Mouse (Mus musculus) heart, postnatal 0 days (tissue): Measurements from ENCODE around the gene Vmn1r1. TPM values are rescaled to one million over a fixed set of nuclear protein-coding genes. Genes with fewer than 3 reads are reported as not detected.

ENCODE experiments used
- ATAC-seq: fragments of 200-750 bp; cut with Nextera tagmentation; 2 replicates; pipeline ENCODE4 v1.8.0; 2017; ENCODE audit warnings: low read depth, moderate number of reproducible peaks, moderate library complexity; ENCODE audit not compliant: insufficient read depth
- DNase-seq: peaks from one replicate; pipeline ENCODE4 v3.0.0-alpha.2; 2016; ENCODE audit warnings: low spot score
- H3K27ac ChIP-seq: fragments of 300-500 bp; sonication (generic); 2 replicates; pipeline ENCODE4 v1.5.1; 2014; ENCODE audit warnings: low read depth, mild to moderate bottlenecking
- H3K27me3 ChIP-seq: fragments of 300-500 bp; sonication (generic); 2 replicates; pipeline ENCODE4 v1.6.1; 2014; ENCODE audit warnings: low read length, mixed read lengths; ENCODE audit not compliant: control insufficient read depth, insufficient read depth
- H3K36me3 ChIP-seq: fragments of 300-500 bp; sonication (generic); replicated peaks from 2 replicates; pipeline ENCODE4 v1.6.1; 2014; ENCODE audit warnings: low read length, mixed read lengths; ENCODE audit not compliant: control insufficient read depth, insufficient read depth
- H3K4me1 ChIP-seq: fragments of 300-500 bp; sonication (generic); 2 replicates; pipeline ENCODE4 v1.6.1; 2014; ENCODE audit warnings: antibody characterized with exemption; ENCODE audit not compliant: control insufficient read depth, insufficient read depth
- H3K4me2 ChIP-seq: fragments of 300-500 bp; sonication (generic); 2 replicates; pipeline ENCODE4 v1.6.1; 2014; ENCODE audit warnings: low read depth, mild to moderate bottlenecking, low read length, moderate library complexity
- H3K4me3 ChIP-seq: fragments of 300-500 bp; sonication (generic); 2 replicates; pipeline ENCODE4 v1.5.1; 2014; ENCODE audit warnings: low read depth, low read length
- H3K9ac ChIP-seq: fragments of 300-500 bp; sonication (generic); replicated peaks from 2 replicates; pipeline ENCODE4 v1.6.1; 2014; ENCODE audit warnings: low read depth, low read length, mixed read lengths
- H3K9me3 ChIP-seq: fragments of 300-500 bp; sonication (generic); replicated peaks from 2 replicates; pipeline ENCODE4 v1.6.1; 2016; ENCODE audit warnings: low read length; ENCODE audit not compliant: control insufficient read depth
- CTCF ChIP-seq: IDR thresholded peaks from 2 replicates; pipeline ENCODE4 v1.5.1; 2016; ENCODE audit warnings: antibody characterized with exemption, control low read depth, low read depth
- EP300 ChIP-seq: IDR thresholded peaks from 2 replicates; pipeline ENCODE4 v1.6.1; 2016; ENCODE audit warnings: antibody characterized with exemption, low read depth
- WGBS: fragments of 180-500 bp; shearing (Covaris S2); extraction: QIAGEN DNeasy Blood & Tissue Kit; methylation state at CpG from one replicate; pipeline ENCODE4 v1.1.7; 2014; 5-methylcytosine and 5-hydroxymethylcytosine counted together
- polyA plus RNA-seq: library from polyadenylated mRNA; unstranded; fragments of >200 nt; fragmentation: Nextera tagmentation; extraction: Ambion mirVana; gene quantifications from 2 replicates; pipeline ENCODE4 v1.2.1, GENCODE M21; 2015
- total RNA-seq: library from RNA; depleted of rRNA; stranded (reverse); fragments of >200 nt; gene quantifications from 2 replicates; pipeline ENCODE4 v1.2.3, GENCODE M21; 2014; ENCODE audit warnings: low replicate concordance

Gene Vmn1r1
- total and polyA plus RNA-seq, 2 experiments from 2014 or later = not detected

DNA sequence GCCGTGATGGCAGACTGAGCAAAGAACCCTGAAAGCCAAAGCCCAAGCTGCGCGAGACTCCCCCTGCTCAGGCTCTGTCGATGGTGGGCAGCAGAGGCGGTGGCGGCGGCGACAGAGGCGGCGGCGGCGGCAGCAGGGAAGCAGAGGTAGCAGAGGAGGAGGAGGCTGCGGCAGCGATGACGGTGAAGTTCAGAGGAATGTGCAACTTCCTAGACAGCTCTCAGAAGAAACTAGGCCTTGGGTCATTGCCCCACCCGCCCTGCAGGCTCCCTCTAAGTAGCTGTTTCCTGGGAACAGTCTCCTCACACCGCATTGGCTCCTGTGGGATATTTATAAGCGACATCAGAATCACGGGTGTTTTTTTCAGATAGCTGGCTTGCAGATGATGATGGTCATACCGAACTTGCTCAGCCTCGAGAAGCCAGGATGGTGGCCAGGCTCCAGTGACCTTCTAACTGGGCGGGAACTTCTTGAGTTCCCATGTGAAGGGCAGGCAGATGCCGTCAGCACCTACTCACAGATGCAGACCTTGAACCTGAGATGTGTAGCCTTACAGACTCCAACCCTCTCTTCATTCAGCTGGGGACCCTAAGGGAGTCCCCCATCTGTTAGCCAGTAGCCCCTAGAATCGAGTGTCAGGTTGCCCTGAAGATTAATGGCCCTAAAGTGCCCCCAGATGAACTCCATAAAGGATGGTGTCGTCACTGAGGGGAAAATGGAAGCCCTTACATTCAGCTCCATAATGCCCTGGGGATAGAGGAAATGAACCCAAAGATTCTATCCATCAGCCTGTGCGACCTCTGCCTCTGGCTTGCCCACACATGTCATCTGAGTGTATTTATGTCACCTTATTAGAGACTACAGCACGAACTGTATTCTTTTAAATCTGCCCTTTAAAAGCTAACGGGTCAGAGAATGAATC, 26.8 kb downstream of the Vmn1r1 start:
- H3K27ac ChIP-seq = no peak overlapping the region
- peaks cover 5% of the 10 kb centered on the region; the same call in 1 of the 2 replicates for H3K4me1 ChIP-seq
- ATAC-seq (no peak), DNase-seq (no peak)
- peaks cover 4% of the 10 kb centered on the region; the same call in 1 of the 2 replicates for H3K36me3 ChIP-seq
- H3K9ac ChIP-seq = no peak overlapping the region
- H3K4me3 ChIP-seq = no peak overlapping the region
- peak overlapping the region; percentile 37 for H3K4me2 ChIP-seq
- TF ChIP-seq CTCF (no peak), EP300 (no peak)
- WGBS = 47% methylated on average over 28 of the region's 28 CpGs
- no peaks in the 10 kb centered on the region for H3K9me3 ChIP-seq
- no peaks in the 10 kb centered on the region for H3K27me3 ChIP-seq

DNA sequence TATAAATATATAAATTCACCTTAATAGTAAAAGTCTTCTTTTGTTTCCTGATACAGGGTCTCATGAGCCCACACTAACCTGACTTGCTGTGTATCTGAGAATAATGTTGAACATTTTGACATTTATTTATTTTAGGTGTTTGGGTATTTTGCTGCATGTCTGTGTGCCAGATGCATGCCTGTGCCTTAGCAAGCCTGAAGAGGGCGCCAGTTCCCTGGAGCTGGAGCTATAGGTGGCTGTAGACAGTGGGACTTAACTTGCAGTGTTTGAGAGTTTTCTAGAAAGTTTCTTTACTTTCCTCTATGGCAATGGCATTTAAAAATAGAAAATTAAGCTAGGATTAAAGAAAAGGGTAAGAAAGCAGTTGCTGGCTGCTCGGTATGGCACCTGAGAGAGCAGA, 33.5 kb downstream of the Vmn1r1 start:
- no peak overlapping the region for H3K4me2 ChIP-seq
- H3K4me3 ChIP-seq = no peak overlapping the region
- whole genome bisulfite sequencing = 48% methylated on average over 2 of the region's 2 CpGs
- DNase-seq = no peak
- no peaks in the 10 kb centered on the region for H3K27me3 ChIP-seq
- H3K9me3 ChIP-seq = no peaks in the 10 kb centered on the region
- H3K9ac ChIP-seq = no peak overlapping the region
- H3K27ac ChIP-seq = no peak overlapping the region
- TF ChIP-seq EP300 = no peak
- peak; percentile 55 for TF ChIP-seq CTCF
- peaks cover 1% of the 10 kb centered on the region; the same call in 1 of the 2 replicates for H3K4me1 ChIP-seq
- peaks cover 29% of the 10 kb centered on the region for H3K36me3 ChIP-seq
- no peak for ATAC-seq

DNA sequence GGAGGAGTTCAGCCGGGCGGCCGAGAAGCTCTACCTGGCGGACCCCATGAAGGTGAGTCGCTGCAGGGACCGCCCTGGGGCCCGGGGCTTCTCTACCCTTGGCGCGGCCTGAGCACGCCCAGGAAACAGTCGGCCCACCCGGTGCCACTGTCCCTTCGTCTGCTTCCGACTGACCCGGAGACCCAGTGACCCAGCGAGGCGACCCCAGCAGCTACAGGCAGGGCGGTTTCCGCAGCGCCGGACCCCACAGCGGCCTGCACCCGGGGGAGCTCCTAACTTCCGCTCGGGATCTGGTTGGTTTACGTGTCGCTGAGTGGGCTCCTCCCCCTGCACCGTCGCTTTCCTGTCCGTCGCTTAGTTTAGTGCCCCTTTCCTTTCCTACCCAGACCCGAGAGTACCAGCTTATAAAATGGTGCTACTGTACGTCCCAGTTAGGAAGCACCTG, 39.3 kb downstream of the Vmn1r1 start:
- WGBS = 0% methylated on average over 33 of the region's 33 CpGs
- H3K9me3 ChIP-seq = no peaks in the 10 kb centered on the region
- TF ChIP-seq EP300 = no peak
- TF ChIP-seq CTCF = no peak
- H3K4me2 ChIP-seq = peak overlapping the region; percentile 84
- peak overlapping the region; percentile 92 for H3K4me3 ChIP-seq
- H3K4me1 ChIP-seq = peaks cover 6% of the 10 kb centered on the region
- peak overlapping the region; percentile 81 for H3K9ac ChIP-seq
- peaks cover 14% of the 10 kb centered on the region for H3K36me3 ChIP-seq
- peak; percentile 96 for ATAC-seq
- no peaks in the 10 kb centered on the region for H3K27me3 ChIP-seq
- H3K27ac ChIP-seq = peak overlapping the region; percentile 94
- peak; percentile 95 for DNase-seq

DNA sequence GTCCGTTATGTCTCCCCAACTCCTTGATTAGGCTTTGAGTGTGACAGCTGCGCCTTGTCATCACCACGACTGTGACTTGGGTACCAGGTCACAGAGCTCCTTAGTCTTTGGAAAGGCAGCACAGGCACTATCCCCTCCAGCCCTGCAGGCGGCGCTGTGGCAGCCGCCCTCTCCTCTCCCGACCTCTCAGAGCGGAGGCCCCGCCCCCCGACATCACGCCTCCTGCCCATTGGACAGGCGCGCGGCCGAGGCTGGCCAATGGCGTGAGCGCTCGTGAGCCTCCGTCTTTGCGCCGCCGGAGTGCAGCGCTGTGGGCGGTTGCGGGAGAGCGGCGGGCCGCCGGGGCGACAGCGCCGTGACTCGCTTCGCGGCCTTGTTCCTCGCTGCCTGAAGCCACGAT, 39.8 kb downstream of the Vmn1r1 start, which contains the start of gene Srp9:
Srp9 (plus strand) TSS at position 232 of the 400 bp plus-strand sequence.
- H3K9ac ChIP-seq = peak within 1 kb of the TSS; percentile 81
- no peaks in the 10 kb centered on the region for H3K9me3 ChIP-seq
- no peaks in the 10 kb centered on the region for H3K27me3 ChIP-seq
- peak within 1 kb of the TSS; percentile 92 for H3K4me3 ChIP-seq
- H3K36me3 ChIP-seq = peaks cover 9% of the 10 kb centered on the region
- H3K4me1 ChIP-seq = peaks cover 6% of the 10 kb centered on the region
- TF ChIP-seq EP300 = no peak
- peak; percentile 98 for TF ChIP-seq CTCF
- ATAC-seq (peak; percentile 98), DNase-seq (peak; percentile 97)
- peak within 1 kb of the TSS; percentile 84 for H3K4me2 ChIP-seq
- under 1% methylated on average over 37 of the region's 37 CpGs for WGBS
- peak within 1 kb of the TSS; percentile 94 for H3K27ac ChIP-seq

DNA sequence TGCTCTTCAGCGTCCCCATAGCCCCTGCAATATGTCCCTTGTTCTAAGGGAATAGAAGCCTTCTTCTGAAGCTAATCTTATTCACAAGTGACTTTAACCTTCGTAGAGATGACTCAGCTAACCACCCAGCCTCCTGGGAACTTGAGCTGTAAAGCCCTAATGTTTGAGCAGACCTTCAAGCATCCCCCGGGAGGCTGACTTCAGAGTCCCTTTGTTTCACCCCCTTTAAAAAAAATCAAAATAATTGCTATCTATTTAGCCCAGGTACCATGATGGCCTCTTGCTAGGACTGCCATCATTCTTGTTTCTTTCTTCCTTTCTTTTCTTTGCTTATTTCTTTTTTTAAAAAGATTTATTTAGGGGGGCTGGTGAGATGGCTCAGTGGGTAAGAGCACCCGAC, 41.9 kb downstream of the Vmn1r1 start:
- ATAC-seq (no peak), DNase-seq (no peak)
- TF ChIP-seq EP300 (no peak), CTCF (no peak)
- Histone ChIP-seq H3K4me3 (no peak overlapping the region), H3K4me1 (peaks cover 6% of the 10 kb centered on the region), H3K27me3 (no peaks in the 10 kb centered on the region), H3K4me2 (no peak overlapping the region), H3K27ac (no peak overlapping the region), H3K36me3 (no peaks in the 10 kb centered on the region), H3K9ac (no peak overlapping the region), H3K9me3 (no peaks in the 10 kb centered on the region)
- 76% methylated on average over 4 of the region's 4 CpGs for WGBS
